Mouse (Mus musculus): ENCODE data around the gene Ppt2. TPM values are rescaled to one million over a fixed set of nuclear protein-coding genes. Genes with fewer than 3 reads are reported as not detected.

Gene Ppt2
- polyA plus RNA-seq, 1 experiment from 2014 or later, result 26.0 TPM

GRCm38 (mm10) chr17:34587814-34588213, 40.5 kb downstream of the Ppt2 start:
- Histone ChIP-seq H3K9me3 (ENCODE audit: control insufficient read depth, low read length) (no peaks in the 10 kb centered on the region), H3K27me3 (ENCODE audit: control insufficient read depth, insufficient read depth, low read length) (no peaks in the 10 kb centered on the region), H3K4me1 (replicated peaks; ENCODE audit: control insufficient read depth, insufficient read depth, low read length) (peaks cover 27% of the 10 kb centered on the region), H3K27ac (ENCODE audit: low read depth, low read length) (peak overlapping the region; percentile 99), H3K36me3 (ENCODE audit: control insufficient read depth, insufficient read depth, low read length) (no peaks in the 10 kb centered on the region), H3K9ac (ENCODE audit: low read depth, low read length) (peak overlapping the region; percentile 94), H3K4me3 (ENCODE audit: low read depth, low read length) (peak overlapping the region; percentile 67), H3K4me2 (replicated peaks; ENCODE audit: low read depth, low read length) (peak overlapping the region; percentile 89)
- 3% methylated on average over 19 of the region's 19 CpGs for WGBS
- ATAC-seq (ENCODE audit: low FRiP score) (no peak), DNase-seq (ENCODE audit: low spot score) (no peak)

- H3K9me3 ChIP-seq (ENCODE audit: control insufficient read depth, low read length), result no peaks in the 10 kb centered on the region
- H3K36me3 ChIP-seq (ENCODE audit: control insufficient read depth, insufficient read depth, low read length), result no peaks in the 10 kb centered on the region
- H3K4me2 ChIP-seq (replicated peaks; ENCODE audit: low read depth, low read length), result peak overlapping the region; percentile 89
- H3K27ac ChIP-seq (ENCODE audit: low read depth, low read length), result peak overlapping the region; percentile 99
- H3K9ac ChIP-seq (ENCODE audit: low read depth, low read length), result peak overlapping the region; percentile 94
- peak overlapping the region; percentile 67 for H3K4me3 ChIP-seq (ENCODE audit: low read depth, low read length)
- H3K27me3 ChIP-seq (ENCODE audit: control insufficient read depth, insufficient read depth, low read length), result no peaks in the 10 kb centered on the region
- ATAC-seq (ENCODE audit: low FRiP score) (peak; percentile 81), DNase-seq (ENCODE audit: low spot score) (peak; percentile 98)
- peaks cover 27% of the 10 kb centered on the region for H3K4me1 ChIP-seq (replicated peaks; ENCODE audit: control insufficient read depth, insufficient read depth, low read length)
- under 1% methylated on average over 43 of the region's 50 CpGs for WGBS
Measured at GRCm38 (mm10) chr17:34587423-34587811, 40.9 kb downstream of the Ppt2 start.

- Histone ChIP-seq H3K9ac (ENCODE audit: low read depth, low read length) (peak overlapping the region; percentile 94), H3K9me3 (ENCODE audit: control insufficient read depth, low read length) (no peaks in the 10 kb centered on the region), H3K27ac (ENCODE audit: low read depth, low read length) (peak overlapping the region; percentile 99), H3K4me2 (replicated peaks; ENCODE audit: low read depth, low read length) (peak overlapping the region; percentile 89), H3K4me3 (ENCODE audit: low read depth, low read length) (peak overlapping the region; percentile 67), H3K36me3 (ENCODE audit: control insufficient read depth, insufficient read depth, low read length) (no peaks in the 10 kb centered on the region), H3K4me1 (replicated peaks; ENCODE audit: control insufficient read depth, insufficient read depth, low read length) (peaks cover 27% of the 10 kb centered on the region), H3K27me3 (ENCODE audit: control insufficient read depth, insufficient read depth, low read length) (no peaks in the 10 kb centered on the region)
- ATAC-seq (ENCODE audit: low FRiP score), result peak; percentile 77
- WGBS, result under 1% methylated on average over 38 of the region's 38 CpGs
- peak; percentile 95 for DNase-seq (ENCODE audit: low spot score)
Measured at GRCm38 (mm10) chr17:34586796-34587422, 41.4 kb downstream of the Ppt2 start.

GRCm38 (mm10) chr17:34585877-34586771, 42.2 kb downstream of the Ppt2 start:
- 16% methylated on average over 32 of the region's 32 CpGs for WGBS

GRCm38 (mm10) chr17:34585121-34585520, 43.2 kb downstream of the Ppt2 start:
- Histone ChIP-seq H3K4me3 (ENCODE audit: low read depth, low read length) (no peak overlapping the region), H3K36me3 (ENCODE audit: control insufficient read depth, insufficient read depth, low read length) (no peaks in the 10 kb centered on the region), H3K27me3 (ENCODE audit: control insufficient read depth, insufficient read depth, low read length) (no peaks in the 10 kb centered on the region), H3K9me3 (ENCODE audit: control insufficient read depth, low read length) (no peaks in the 10 kb centered on the region), H3K4me1 (replicated peaks; ENCODE audit: control insufficient read depth, insufficient read depth, low read length) (peaks cover 16% of the 10 kb centered on the region), H3K27ac (ENCODE audit: low read depth, low read length) (no peak overlapping the region), H3K9ac (ENCODE audit: low read depth, low read length) (no peak overlapping the region), H3K4me2 (replicated peaks; ENCODE audit: low read depth, low read length) (no peak overlapping the region)
- WGBS, result 83% methylated on average over 8 of the region's 8 CpGs
- DNase-seq (ENCODE audit: low spot score) (no peak), ATAC-seq (ENCODE audit: low FRiP score) (no peak)

More at GRCm38 (mm10) chr17:34585877-34586771, 42.2 kb downstream of the Ppt2 start:
- no peaks in the 10 kb centered on the region for H3K36me3 ChIP-seq (ENCODE audit: control insufficient read depth, insufficient read depth, low read length)
- H3K27ac ChIP-seq (ENCODE audit: low read depth, low read length), result peak overlapping the region; percentile 99
- peak overlapping the region; percentile 67 for H3K4me3 ChIP-seq (ENCODE audit: low read depth, low read length)
- ATAC-seq (ENCODE audit: low FRiP score) (peak; percentile 39), DNase-seq (ENCODE audit: low spot score) (no peak)
- peaks cover 24% of the 10 kb centered on the region for H3K4me1 ChIP-seq (replicated peaks; ENCODE audit: control insufficient read depth, insufficient read depth, low read length)
- H3K9ac ChIP-seq (ENCODE audit: low read depth, low read length), result peak overlapping the region; percentile 94
- H3K9me3 ChIP-seq (ENCODE audit: control insufficient read depth, low read length), result no peaks in the 10 kb centered on the region
- no peaks in the 10 kb centered on the region for H3K27me3 ChIP-seq (ENCODE audit: control insufficient read depth, insufficient read depth, low read length)
- H3K4me2 ChIP-seq (replicated peaks; ENCODE audit: low read depth, low read length), result peak overlapping the region; percentile 89

- Histone ChIP-seq H3K4me1 (replicated peaks; ENCODE audit: control insufficient read depth, insufficient read depth, low read length) (peaks cover 7% of the 10 kb centered on the region), H3K36me3 (ENCODE audit: control insufficient read depth, insufficient read depth, low read length) (no peaks in the 10 kb centered on the region), H3K9ac (ENCODE audit: low read depth, low read length) (no peak overlapping the region), H3K27ac (ENCODE audit: low read depth, low read length) (no peak overlapping the region), H3K4me3 (ENCODE audit: low read depth, low read length) (no peak overlapping the region), H3K9me3 (ENCODE audit: control insufficient read depth, low read length) (no peaks in the 10 kb centered on the region), H3K4me2 (replicated peaks; ENCODE audit: low read depth, low read length) (no peak overlapping the region), H3K27me3 (ENCODE audit: control insufficient read depth, insufficient read depth, low read length) (no peaks in the 10 kb centered on the region)
- 85% methylated on average over 8 of the region's 8 CpGs for WGBS
- DNase-seq (ENCODE audit: low spot score) (no peak), ATAC-seq (ENCODE audit: low FRiP score) (no peak)
Measured at GRCm38 (mm10) chr17:34583819-34584218, 44.5 kb downstream of the Ppt2 start.

GRCm38 (mm10) chr17:34583397-34583796, 44.9 kb downstream of the Ppt2 start:
- no peaks in the 10 kb centered on the region for H3K9me3 ChIP-seq (ENCODE audit: control insufficient read depth, low read length)
- no peak overlapping the region for H3K4me3 ChIP-seq (ENCODE audit: low read depth, low read length)
- DNase-seq (ENCODE audit: low spot score) (no peak), ATAC-seq (ENCODE audit: low FRiP score) (no peak)
- WGBS, result 68% methylated on average over 6 of the region's 7 CpGs
- H3K27ac ChIP-seq (ENCODE audit: low read depth, low read length), result no peak overlapping the region
- no peak overlapping the region for H3K9ac ChIP-seq (ENCODE audit: low read depth, low read length)
- H3K4me1 ChIP-seq (replicated peaks; ENCODE audit: control insufficient read depth, insufficient read depth, low read length), result peaks cover 5% of the 10 kb centered on the region
- no peak overlapping the region for H3K4me2 ChIP-seq (replicated peaks; ENCODE audit: low read depth, low read length)
- H3K27me3 ChIP-seq (ENCODE audit: control insufficient read depth, insufficient read depth, low read length), result no peaks in the 10 kb centered on the region
- no peaks in the 10 kb centered on the region for H3K36me3 ChIP-seq (ENCODE audit: control insufficient read depth, insufficient read depth, low read length)

- H3K36me3 ChIP-seq (ENCODE audit: control insufficient read depth, insufficient read depth, low read length), result no peaks in the 10 kb centered on the region
- peaks cover 5% of the 10 kb centered on the region; the same call in 1 of the 2 replicates for H3K4me1 ChIP-seq (replicated peaks; ENCODE audit: control insufficient read depth, insufficient read depth, low read length)
- no peaks in the 10 kb centered on the region for H3K9me3 ChIP-seq (ENCODE audit: control insufficient read depth, low read length)
- H3K9ac ChIP-seq (ENCODE audit: low read depth, low read length), result no peak overlapping the region
- no peak overlapping the region for H3K4me2 ChIP-seq (replicated peaks; ENCODE audit: low read depth, low read length)
- no peak for ATAC-seq (ENCODE audit: low FRiP score)
- 87% methylated on average over 12 of the region's 12 CpGs for WGBS
- H3K27me3 ChIP-seq (ENCODE audit: control insufficient read depth, insufficient read depth, low read length), result no peaks in the 10 kb centered on the region
- H3K4me3 ChIP-seq (ENCODE audit: low read depth, low read length), result no peak overlapping the region
- no peak overlapping the region for H3K27ac ChIP-seq (ENCODE audit: low read depth, low read length)
- DNase-seq (ENCODE audit: low spot score), result no peak
Measured at GRCm38 (mm10) chr17:34582528-34582927, 45.8 kb downstream of the Ppt2 start.

Data from hindbrain, embryonic 11.5 days (tissue).